Mouse (Mus musculus) cerebellum, adult 2 months (tissue): ENCODE data around the gene Tmppe. TPM values are rescaled to one million over a fixed set of nuclear protein-coding genes. Genes with fewer than 3 reads are reported as not detected.

Source experiments
- DNase-seq, 2 experiments: peaks; one replicate each; pipeline ENCODE4 v3.0.0; 2021
- H3K27ac ChIP-seq: fragments of 200-500 bp; 2 replicates; pipeline ENCODE4 v1.5.1; 2012; ENCODE audit warnings: low read length, control low read depth, inconsistent platforms; ENCODE audit not compliant: insufficient read depth
- H3K27me3 ChIP-seq: fragments of 200-500 bp; 2 replicates; pipeline ENCODE4 v1.6.1; 2012; ENCODE audit warnings: inconsistent platforms, mild to moderate bottlenecking, low read length, moderate library complexity; ENCODE audit not compliant: control insufficient read depth, insufficient read depth
- H3K4me1 ChIP-seq: fragments of 200-500 bp; 2 replicates; pipeline ENCODE4 v1.6.1; 2011; ENCODE audit warnings: low read length; ENCODE audit not compliant: control insufficient read depth, insufficient read depth
- H3K4me3 ChIP-seq: fragments of 200-500 bp; replicated peaks from 2 replicates; pipeline ENCODE3; 2011; ENCODE audit warnings: mild to moderate bottlenecking, low read depth, low read length, control low read depth; ENCODE audit not compliant: insufficient read depth
- CTCF ChIP-seq: fragments of 200-500 bp; IDR thresholded peaks from 2 replicates; pipeline ENCODE4 v1.5.1; 2011; ENCODE audit warnings: low read depth, mild to moderate bottlenecking, control low read depth, low read length, moderate library complexity, borderline replicate concordance; ENCODE audit not compliant: insufficient read depth
- POLR2A ChIP-seq: fragments of 200-500 bp; IDR thresholded peaks from 2 replicates; pipeline ENCODE4 v1.6.1; 2011; ENCODE audit warnings: low read length, control low read depth, borderline replicate concordance; ENCODE audit not compliant: insufficient read depth
- WGBS: fragments of 180-500 bp; shearing (Covaris S2); methylation state at CpG from one replicate; pipeline ENCODE4 v1.1.7; 2018; 5-methylcytosine and 5-hydroxymethylcytosine counted together
- polyA plus RNA-seq: library from polyadenylated mRNA; depleted of rRNA; stranded (reverse); fragments of >200 nt; gene quantifications from 2 replicates; pipeline ENCODE4 v1.2.3, GENCODE M21; 2012; rRNA removed

Tmppe gene
- polyA plus RNA-seq, 1 experiment: 4.1 TPM

DNA sequence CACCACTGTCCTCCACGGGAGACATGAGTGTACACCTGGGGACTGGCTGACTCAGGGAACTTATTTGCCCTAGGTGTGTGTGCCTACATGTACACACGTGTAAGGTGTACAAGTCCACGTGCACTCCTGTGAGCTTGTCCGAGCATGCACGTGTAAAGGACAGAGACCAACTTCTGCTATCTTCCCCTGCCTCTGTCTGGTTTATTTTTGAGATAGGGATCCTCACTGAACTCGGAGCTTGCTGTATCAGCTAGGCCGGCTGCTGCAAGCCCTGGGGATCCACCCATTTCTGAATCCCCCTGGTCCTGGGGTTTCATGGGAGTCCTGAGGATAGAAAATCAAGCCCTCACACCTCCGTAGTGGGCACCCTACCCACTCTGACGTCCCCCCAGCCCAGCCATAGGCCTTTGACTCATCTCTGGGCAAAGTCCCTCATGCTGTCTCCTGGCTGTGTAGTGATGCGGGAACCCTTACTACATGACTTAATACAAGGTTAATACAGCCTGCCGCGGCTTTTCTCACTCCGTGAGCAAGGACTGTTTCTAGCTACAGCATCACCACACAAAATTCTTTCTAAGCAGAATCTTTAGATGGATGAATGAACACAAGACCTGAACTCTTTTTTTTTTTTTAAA, 48.3 kb downstream of the Tmppe start:
- no peak for DNase-seq
- WGBS: 93% methylated on average over 13 of the region's 13 CpGs
- H3K4me3 ChIP-seq: no peak overlapping the region
- no peaks in the 10 kb centered on the region for H3K27me3 ChIP-seq
- H3K4me1 ChIP-seq: no peaks in the 10 kb centered on the region
- TF ChIP-seq POLR2A (no peak), CTCF (no peak)
- H3K27ac ChIP-seq: no peak overlapping the region

DNA sequence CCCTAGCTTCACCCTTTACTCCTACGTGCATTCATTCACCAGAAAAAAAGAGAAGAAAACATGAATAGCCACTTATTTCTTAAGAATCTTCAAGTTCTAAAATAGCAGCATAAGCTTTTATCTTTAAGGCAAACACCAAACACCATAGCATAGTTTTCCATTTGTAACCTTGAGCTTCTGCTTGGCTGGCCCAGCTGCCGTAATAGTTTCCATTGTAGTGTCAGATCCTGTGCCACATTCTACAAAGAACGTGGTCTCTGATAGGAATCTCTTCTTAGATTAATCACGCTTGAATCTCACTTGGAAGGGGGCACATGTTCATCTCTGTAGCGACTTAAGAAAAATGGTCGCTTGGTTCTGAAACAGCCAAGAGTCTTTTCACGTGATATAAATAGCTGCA, 50.7 kb downstream of the Tmppe start:
- Histone ChIP-seq H3K4me3 (no peak overlapping the region), H3K27ac (no peak overlapping the region), H3K27me3 (no peaks in the 10 kb centered on the region), H3K4me1 (no peaks in the 10 kb centered on the region)
- 83% methylated on average over 7 of the region's 7 CpGs for WGBS
- no peak for DNase-seq
- TF ChIP-seq POLR2A: no peak
- no peak for TF ChIP-seq CTCF

DNA sequence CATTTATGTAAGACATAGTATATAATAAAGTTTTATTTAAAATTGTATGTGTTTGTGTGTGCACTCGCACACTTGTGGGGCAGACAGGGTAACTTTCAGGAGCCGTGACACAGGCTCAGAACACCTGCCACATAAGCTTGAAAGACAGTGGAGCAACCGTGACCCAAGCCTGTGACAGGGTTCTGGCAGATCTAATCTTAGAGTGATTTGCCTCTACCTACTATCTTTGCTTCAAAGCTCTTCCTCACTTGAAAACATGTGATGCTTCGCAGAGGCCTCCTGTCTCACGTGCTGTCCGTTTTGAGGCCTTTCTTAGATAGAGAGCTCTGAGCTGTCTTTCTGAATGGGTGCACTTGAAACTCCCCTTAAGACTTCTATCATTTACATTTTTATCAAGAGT, 51.5 kb downstream of the Tmppe start:
- no peak for DNase-seq
- TF ChIP-seq CTCF (no peak), POLR2A (no peak)
- WGBS: 93% methylated on average over 6 of the region's 6 CpGs
- Histone ChIP-seq H3K27ac (no peak overlapping the region), H3K4me1 (no peaks in the 10 kb centered on the region), H3K4me3 (no peak overlapping the region), H3K27me3 (no peaks in the 10 kb centered on the region)

DNA sequence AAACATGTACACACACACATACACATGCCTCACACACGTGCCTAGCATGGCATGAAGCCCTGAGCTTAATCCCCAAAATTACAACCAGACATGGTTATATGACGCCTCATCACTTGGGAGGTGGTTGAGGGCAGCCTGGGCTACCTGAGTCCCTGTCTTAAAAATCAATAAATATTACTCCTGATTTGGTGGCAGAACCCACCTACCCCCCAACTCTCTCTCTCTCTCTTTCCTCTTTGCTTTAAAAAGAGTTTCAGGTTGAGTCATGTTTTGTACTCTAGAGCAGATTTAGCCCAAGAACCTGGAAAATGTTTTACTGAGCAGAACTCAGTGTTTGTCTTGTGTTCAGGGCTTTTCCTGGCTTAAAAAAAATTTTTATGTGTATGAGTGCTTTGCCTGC, 54.5 kb downstream of the Tmppe start:
- Histone ChIP-seq H3K4me3 (no peak overlapping the region), H3K27ac (no peak overlapping the region), H3K4me1 (no peaks in the 10 kb centered on the region), H3K27me3 (no peaks in the 10 kb centered on the region)
- WGBS: 78% methylated on average over 2 of the region's 2 CpGs
- DNase-seq: no peak
- TF ChIP-seq POLR2A (no peak), CTCF (no peak)

Other genes with a start within 250 kb of the Tmppe start
- gene Bcl2a1c, start 71.0 kb upstream of the Tmppe start, polyA plus RNA-seq: not detected in 2 replicates
- 12.9 and 13.1 TPM in 2 replicates for gene Crtap, start 10.4 kb upstream of the Tmppe start, polyA plus RNA-seq
- 22.2 and 23.0 TPM in 2 replicates for gene Glb1, start within 50 bp of the Tmppe start, polyA plus RNA-seq
- not detected in 2 replicates for gene Ccr4, start 103.8 kb downstream of the Tmppe start, polyA plus RNA-seq
- gene C130032M10Rik, start 114.6 kb downstream of the Tmppe start, polyA plus RNA-seq: not detected in 2 replicates
- 0.03 and 0.05 TPM in 2 replicates for gene Trim71, start 163.3 kb downstream of the Tmppe start, polyA plus RNA-seq
- 69.7 and 70.9 TPM in 2 replicates for gene Cnot10, start 239.1 kb downstream of the Tmppe start, polyA plus RNA-seq